Mouse (Mus musculus) heart, embryonic 11.5 days (tissue): ENCODE data around the gene Sox1. TPM values are rescaled to one million over a fixed set of nuclear protein-coding genes. Genes with fewer than 3 reads are reported as not detected.
A peak's percentile ranks its signal among the peaks of the same experiment; 100 is the strongest.

Source experiments
- ATAC-seq: fragments of 200-750 bp; cut with Nextera tagmentation; replicated peaks from 2 replicates; pipeline ENCODE4 v1.8.0; 2017; ENCODE audit warnings: moderate library complexity; ENCODE audit not compliant: insufficient number of reproducible peaks, low FRiP score, low TSS enrichment
- H3K27ac ChIP-seq: fragments of 300-500 bp; sonication (generic); 2 replicates; pipeline ENCODE4 v1.5.1; 2014; ENCODE audit warnings: mild to moderate bottlenecking, low read depth, low read length
- H3K27me3 ChIP-seq: fragments of 300-500 bp; sonication (generic); 2 replicates; pipeline ENCODE4 v1.6.1; 2014; ENCODE audit warnings: mild to moderate bottlenecking, low read length, mixed read lengths; ENCODE audit not compliant: control insufficient read depth, insufficient read depth
- H3K36me3 ChIP-seq: fragments of 300-500 bp; sonication (generic); 2 replicates; pipeline ENCODE4 v1.6.1; 2014; ENCODE audit warnings: mild to moderate bottlenecking, low read length, moderate library complexity, mixed read lengths; ENCODE audit not compliant: control insufficient read depth, insufficient read depth
- H3K4me1 ChIP-seq: fragments of 300-500 bp; sonication (generic); 2 replicates; pipeline ENCODE4 v1.6.1; 2014; ENCODE audit warnings: low read length; ENCODE audit not compliant: control insufficient read depth, insufficient read depth
- H3K4me2 ChIP-seq: fragments of 300-500 bp; sonication (generic); 2 replicates; pipeline ENCODE4 v1.6.1; 2014; ENCODE audit warnings: mild to moderate bottlenecking, moderate library complexity
- H3K4me3 ChIP-seq: fragments of 300-500 bp; sonication (generic); 2 replicates; pipeline ENCODE4 v1.5.1; 2014; ENCODE audit warnings: low read depth, low read length
- H3K9ac ChIP-seq: fragments of 300-500 bp; sonication (generic); 2 replicates; pipeline ENCODE4 v1.6.1; 2014; ENCODE audit warnings: mild to moderate bottlenecking, low read depth, low read length, moderate library complexity
- H3K9me3 ChIP-seq: fragments of 300-500 bp; sonication (generic); replicated peaks from 2 replicates; pipeline ENCODE4 v1.6.1; 2016; ENCODE audit warnings: low read length; ENCODE audit not compliant: control insufficient read depth
- WGBS: fragments of 180-500 bp; shearing (Covaris S2); extraction: QIAGEN DNeasy Blood & Tissue Kit; methylation state at CpG from one replicate; pipeline ENCODE4 v1.1.7; 2014; ENCODE audit not compliant: insufficient replicate concordance; 5-methylcytosine and 5-hydroxymethylcytosine counted together
- polyA plus RNA-seq: library from polyadenylated mRNA; unstranded; fragments of >200 nt; fragmentation: Nextera tagmentation; extraction: Ambion mirVana; gene quantifications from 2 replicates; pipeline ENCODE4 v1.2.1, GENCODE M21; 2014

The Sox1 gene
- polyA plus RNA-seq, 1 experiment from 2014 or later: not detected

DNA sequence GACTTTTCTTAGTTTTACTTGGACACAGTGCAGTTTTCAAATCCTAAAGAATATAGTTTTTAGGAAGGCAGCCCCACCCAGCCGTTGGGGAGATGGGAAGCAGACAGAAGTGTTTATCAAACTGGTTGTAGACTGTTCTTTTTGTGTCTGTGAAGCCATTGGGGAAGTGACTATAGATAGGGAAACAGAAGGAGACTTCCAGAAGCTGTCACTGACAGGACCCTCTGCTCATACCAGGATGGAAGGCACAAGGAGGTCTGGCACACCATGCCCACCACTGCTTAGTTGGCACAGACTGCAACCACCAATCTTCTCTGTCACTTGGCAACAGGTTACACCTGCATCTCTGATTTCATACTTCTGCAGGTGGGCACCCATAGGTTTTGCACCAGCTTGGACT, 2.3 kb upstream of the Sox1 start:
- Histone ChIP-seq H3K36me3 (no peaks in the 10 kb centered on the region), H3K27me3 (peaks cover 98% of the 10 kb centered on the region), H3K27ac (no peak overlapping the region), H3K4me1 (peaks cover 5% of the 10 kb centered on the region; the same call in 1 of the 2 replicates), H3K9ac (no peak overlapping the region), H3K4me3 (no peak overlapping the region), H3K4me2 (no peak overlapping the region), H3K9me3 (no peaks in the 10 kb centered on the region)
- no peak for ATAC-seq
- 21% methylated on average over 1 of the region's 1 CpGs for WGBS

DNA sequence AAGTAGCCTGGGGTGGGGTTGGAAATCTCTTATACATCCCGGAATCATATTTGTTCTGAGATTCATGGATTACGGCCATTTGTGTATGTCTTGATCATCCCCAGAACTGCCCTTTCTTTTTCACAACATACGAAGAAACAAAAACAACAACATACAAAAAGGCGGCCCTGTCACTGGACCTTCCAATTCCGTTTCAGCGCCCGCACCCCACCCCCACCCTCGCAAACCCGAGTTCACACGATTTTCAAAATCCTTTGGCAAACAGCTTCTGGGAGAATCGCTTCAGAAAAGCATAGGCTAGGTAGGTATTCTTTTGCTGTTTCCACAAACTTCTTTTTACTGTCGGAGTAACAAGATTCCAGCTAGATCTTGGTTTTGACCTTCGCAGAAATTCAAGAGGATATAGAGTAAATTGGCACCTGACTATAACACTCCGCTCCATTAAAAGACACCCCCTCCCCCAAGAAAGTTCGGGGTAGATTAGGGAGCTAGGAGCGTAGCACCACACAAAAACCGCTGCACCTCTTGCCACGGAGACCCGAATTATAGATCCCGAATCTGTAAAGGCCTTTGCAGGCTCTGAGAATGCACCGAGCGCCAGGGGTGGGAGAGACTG, 602 bp upstream of the Sox1 start:
- WGBS: under 1% methylated on average over 22 of the region's 22 CpGs
- Histone ChIP-seq H3K27me3 (peaks cover 92% of the 10 kb centered on the region), H3K27ac (no peak overlapping the region), H3K4me3 (peak overlapping the region; percentile 49), H3K4me2 (peak overlapping the region; percentile 73), H3K9me3 (no peaks in the 10 kb centered on the region), H3K9ac (no peak overlapping the region), H3K4me1 (peaks cover 5% of the 10 kb centered on the region; the same call in 1 of the 2 replicates), H3K36me3 (no peaks in the 10 kb centered on the region)
- ATAC-seq: no peak

DNA sequence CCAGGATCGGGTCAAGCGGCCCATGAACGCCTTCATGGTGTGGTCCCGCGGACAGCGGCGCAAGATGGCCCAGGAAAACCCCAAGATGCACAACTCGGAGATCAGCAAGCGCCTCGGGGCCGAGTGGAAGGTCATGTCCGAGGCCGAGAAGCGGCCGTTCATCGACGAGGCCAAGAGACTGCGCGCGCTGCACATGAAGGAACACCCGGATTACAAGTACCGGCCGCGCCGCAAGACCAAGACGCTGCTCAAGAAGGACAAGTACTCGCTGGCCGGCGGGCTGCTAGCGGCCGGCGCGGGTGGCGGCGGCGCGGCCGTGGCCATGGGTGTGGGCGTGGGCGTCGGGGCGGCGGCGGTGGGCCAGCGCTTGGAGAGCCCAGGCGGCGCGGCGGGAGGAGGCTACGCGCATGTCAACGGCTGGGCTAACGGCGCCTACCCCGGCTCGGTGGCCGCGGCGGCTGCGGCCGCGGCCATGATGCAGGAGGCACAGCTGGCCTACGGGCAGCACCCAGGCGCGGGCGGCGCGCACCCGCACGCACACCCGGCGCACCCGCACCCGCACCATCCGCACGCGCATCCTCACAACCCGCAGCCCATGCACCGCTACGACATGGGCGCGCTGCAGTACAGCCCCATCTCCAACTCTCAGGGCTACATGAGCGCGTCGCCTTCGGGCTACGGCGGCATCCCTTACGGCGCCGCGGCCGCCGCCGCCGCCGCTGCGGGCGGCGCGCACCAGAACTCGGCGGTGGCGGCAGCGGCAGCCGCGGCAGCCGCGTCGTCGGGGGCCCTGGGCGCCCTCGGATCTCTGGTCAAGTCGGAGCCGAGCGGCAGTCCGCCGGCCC, 1.6 kb downstream of the Sox1 start:
- no peaks in the 10 kb centered on the region for H3K9me3 ChIP-seq
- peak overlapping the region; percentile 49 for H3K4me3 ChIP-seq
- WGBS: under 1% methylated on average over 109 of the region's 118 CpGs
- no peak overlapping the region for H3K27ac ChIP-seq
- H3K27me3 ChIP-seq: peaks cover 92% of the 10 kb centered on the region
- ATAC-seq: peak; percentile 57; the same call in 1 of the 2 replicates
- H3K4me2 ChIP-seq: peak overlapping the region; percentile 61
- H3K36me3 ChIP-seq: no peaks in the 10 kb centered on the region
- H3K9ac ChIP-seq: no peak overlapping the region
- peaks cover 9% of the 10 kb centered on the region; the same call in 1 of the 2 replicates for H3K4me1 ChIP-seq

DNA sequence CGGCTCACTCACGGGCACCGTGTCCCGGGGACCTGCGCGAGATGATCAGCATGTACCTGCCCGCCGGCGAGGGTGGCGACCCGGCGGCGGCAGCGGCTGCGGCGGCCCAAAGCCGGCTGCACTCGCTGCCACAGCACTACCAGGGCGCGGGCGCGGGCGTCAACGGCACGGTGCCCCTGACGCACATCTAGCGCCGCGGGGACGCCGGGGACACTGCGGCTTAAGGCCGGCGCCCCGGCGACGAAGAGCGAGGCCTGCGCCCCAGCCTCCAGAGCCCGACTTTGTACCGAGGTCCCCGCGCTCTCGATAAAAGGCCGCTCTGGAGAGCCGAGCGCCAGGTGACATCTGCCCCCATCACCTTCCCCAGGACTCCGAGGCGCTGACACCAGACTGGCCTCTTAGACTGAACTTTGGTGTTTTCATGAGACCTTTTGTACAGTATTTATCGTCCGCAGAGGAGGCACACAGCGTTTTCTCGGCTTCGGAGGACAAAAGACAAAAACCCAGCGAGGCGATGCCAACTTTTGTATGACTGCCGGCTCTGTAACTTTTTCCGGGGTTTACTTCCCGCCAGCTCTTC, 2.3 kb downstream of the Sox1 start:
- Histone ChIP-seq H3K9me3 (no peaks in the 10 kb centered on the region), H3K9ac (no peak overlapping the region), H3K36me3 (no peaks in the 10 kb centered on the region), H3K4me2 (peak overlapping the region; percentile 61), H3K4me3 (peak overlapping the region; percentile 49), H3K27me3 (peaks cover 92% of the 10 kb centered on the region), H3K27ac (no peak overlapping the region), H3K4me1 (peaks cover 9% of the 10 kb centered on the region; the same call in 1 of the 2 replicates)
- 1% methylated on average over 47 of the region's 59 CpGs for WGBS
- 0 out of 2 replicates have a peak, but pooled peaks have one; percentile 4 for ATAC-seq

DNA sequence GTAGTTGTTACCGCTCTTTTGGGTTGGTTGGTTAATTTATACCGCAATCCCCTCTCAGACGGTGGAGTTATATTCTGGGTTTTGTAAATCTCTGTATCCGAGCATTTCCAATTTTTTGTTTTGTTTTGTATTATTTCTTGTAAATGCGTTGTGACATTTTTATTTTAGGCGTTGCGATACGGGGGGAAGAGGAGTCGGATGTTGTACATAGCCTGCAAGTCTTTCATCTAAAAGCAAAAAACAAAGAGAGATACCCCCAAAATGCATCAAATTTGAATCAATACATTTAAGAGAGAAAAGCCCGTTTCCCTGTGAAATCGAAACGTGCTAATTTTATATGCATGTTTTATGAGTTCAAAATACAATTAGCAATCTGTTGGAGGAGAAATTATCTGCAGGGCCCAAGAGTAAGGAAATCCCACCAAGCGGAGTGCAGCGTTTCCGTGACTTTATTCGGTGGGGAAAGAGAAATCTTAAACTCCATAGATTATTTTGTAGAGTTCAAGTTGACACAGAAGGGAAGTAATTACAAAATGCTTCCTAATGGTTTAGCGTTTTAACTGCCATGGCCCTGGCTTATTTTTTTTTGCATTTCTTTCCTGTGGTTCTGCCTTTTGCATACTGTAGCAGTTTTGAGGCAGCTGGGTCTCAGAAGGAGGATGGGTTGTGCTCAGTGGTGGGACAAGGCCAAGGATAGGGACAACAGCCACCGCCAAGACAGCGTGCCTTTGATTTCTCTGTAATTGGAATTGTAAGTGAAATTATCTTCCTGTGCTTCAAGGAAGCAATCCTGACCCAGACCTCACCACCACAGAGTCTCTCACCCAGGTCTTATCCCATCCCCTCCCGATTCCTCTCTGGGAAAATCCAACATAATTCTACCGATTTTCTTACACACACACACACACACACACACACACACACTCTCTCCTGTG, 3.2 kb downstream of the Sox1 start:
- WGBS: 2% methylated on average over 21 of the region's 21 CpGs
- H3K4me1 ChIP-seq: peaks cover 9% of the 10 kb centered on the region; the same call in 1 of the 2 replicates
- H3K27ac ChIP-seq: no peak overlapping the region
- no peak for ATAC-seq
- H3K27me3 ChIP-seq: peaks cover 92% of the 10 kb centered on the region
- H3K4me3 ChIP-seq: no peak overlapping the region
- H3K9ac ChIP-seq: no peak overlapping the region
- no peaks in the 10 kb centered on the region for H3K9me3 ChIP-seq
- no peaks in the 10 kb centered on the region for H3K36me3 ChIP-seq
- H3K4me2 ChIP-seq: no peak overlapping the region

DNA sequence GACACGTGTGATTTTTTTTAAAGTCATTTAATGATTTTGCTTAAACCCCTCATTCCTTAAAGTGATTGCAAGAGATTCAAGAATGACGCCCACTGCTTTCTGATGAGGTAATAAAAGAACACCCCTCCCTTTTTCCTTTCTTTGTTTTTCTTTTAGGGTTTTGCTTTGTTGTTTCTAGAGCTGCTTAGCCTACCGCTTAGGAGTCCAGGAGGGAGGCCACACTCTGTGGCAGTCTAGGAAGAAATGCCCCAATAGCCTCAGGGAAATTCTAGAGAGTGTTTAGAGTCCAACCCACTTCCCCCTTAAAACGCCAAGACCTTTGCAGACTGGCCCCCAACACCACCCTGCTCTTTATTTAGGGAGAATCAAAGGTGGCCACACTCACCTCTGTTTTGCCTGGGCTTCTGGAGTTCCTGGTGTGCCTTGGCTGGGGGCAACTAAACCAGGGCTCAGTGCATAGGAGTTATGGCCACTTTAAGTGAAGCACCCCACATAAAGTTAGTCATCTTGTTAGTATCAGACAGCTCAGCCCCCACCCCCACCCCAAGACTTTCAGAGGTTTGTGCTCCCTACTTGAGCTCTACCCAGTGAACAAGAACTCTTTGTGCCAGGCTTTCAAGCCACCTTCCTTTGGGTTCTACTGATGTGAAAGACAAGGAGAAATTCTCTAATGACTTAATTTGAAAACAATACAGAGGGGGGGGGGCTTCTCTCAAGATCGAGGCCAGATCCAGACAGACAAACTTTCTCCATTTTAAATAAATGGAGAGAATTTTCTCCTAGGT, 4.5 kb downstream of the Sox1 start:
- H3K36me3 ChIP-seq: no peaks in the 10 kb centered on the region
- H3K4me3 ChIP-seq: no peak overlapping the region
- H3K4me1 ChIP-seq: peaks cover 9% of the 10 kb centered on the region; the same call in 1 of the 2 replicates
- no peak overlapping the region for H3K9ac ChIP-seq
- no peak overlapping the region for H3K4me2 ChIP-seq
- H3K9me3 ChIP-seq: no peaks in the 10 kb centered on the region
- WGBS: under 1% methylated on average over 5 of the region's 5 CpGs
- H3K27me3 ChIP-seq: peaks cover 91% of the 10 kb centered on the region
- no peak overlapping the region for H3K27ac ChIP-seq
- no peak for ATAC-seq

DNA sequence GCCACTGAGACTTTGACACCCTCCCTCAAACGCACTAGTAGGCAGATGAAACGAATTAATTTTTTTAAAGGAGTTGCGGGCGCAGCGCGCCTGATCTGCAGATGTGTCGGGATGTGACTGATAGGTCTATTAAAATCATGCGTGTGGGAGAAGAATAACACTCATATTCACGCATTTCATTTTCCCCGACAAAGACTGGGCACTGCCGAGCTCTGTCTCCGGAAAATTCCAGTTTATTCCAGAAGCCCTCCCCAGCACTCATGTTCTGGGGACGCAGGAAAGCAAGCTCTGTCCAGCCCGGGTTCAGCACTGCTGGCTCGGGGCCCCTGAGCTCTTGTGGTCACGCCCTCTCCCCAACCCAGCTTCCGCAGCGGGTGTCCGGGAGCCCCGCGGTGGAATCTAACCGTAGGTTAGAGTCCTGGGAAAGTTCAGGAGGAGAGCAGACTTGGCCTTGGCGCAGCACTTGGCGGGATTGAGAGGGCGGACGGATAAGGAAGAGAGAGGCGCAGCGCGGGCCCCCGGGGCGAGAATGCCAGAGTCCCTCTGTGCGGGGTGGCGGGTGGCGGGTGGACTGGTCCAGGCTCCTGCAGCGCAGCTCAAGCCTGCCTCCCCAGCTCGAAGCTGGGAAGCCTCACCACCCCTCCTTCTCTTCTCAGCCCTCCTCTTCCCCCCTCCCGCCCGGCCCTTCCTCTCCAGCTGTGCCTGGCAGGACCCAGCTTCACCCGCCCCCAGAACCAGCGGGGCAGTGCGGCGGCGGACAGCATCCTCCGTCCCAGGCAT, 5.7 kb downstream of the Sox1 start:
- H3K4me2 ChIP-seq: peak overlapping the region; percentile 27; the same call in 1 of the 2 replicates
- whole genome bisulfite sequencing: under 1% methylated on average over 40 of the region's 44 CpGs
- no peak for ATAC-seq

More for the DNA sequence above, 5.7 kb downstream of the Sox1 start:
- Histone ChIP-seq H3K4me1 (peaks cover 7% of the 10 kb centered on the region; the same call in 1 of the 2 replicates), H3K9me3 (no peaks in the 10 kb centered on the region), H3K27me3 (peaks cover 87% of the 10 kb centered on the region), H3K27ac (no peak overlapping the region), H3K36me3 (no peaks in the 10 kb centered on the region), H3K4me3 (0 out of 2 replicates have a peak overlapping the region, but pooled peaks have one; percentile 14), H3K9ac (no peak overlapping the region)
